11 mouse cellular contexts compared by ENCODE assay signal in genomic region chrX:9202781-9203405, GRCm38 (mm10). TPM values are rescaled to one million over a fixed set of nuclear protein-coding genes. Genes with fewer than 3 reads are reported as not detected.
DNase-seq lines count a peak whose midpoint lies in the region; ATAC-seq and TF ChIP-seq lines count a peak whose summit lies in the region.
"Had no signal": no experiment of that assay in that cellular context is flagged by ENCODE, and none has a peak within 500 bp of the region (broad histone marks: within the 10 kb centered on the region; RNA-seq: fewer than 3 reads in every experiment).

No protein-coding gene starts in this region.

- intact Hi-C loops in gastrocnemius, adult 2 months (cut with DNase I), result no loop called here
- intact Hi-C loops in gastrocnemius, postnatal 36 days (cut with DNase I), result no loop called here
- intact Hi-C loops in left cerebral cortex, postnatal 10 days (cut with DNase I), result no loop called here

- H3K4me2 ChIP-seq in heart, postnatal 0 days (ENCODE audit: low read depth, low read length), result peak overlapping the region; percentile 1; the same call in 1 of the 2 replicates
- H3K4me2 ChIP-seq: limb, embryonic 15.5 days had no signal

- H3K27ac ChIP-seq in gastrocnemius, adult 2 months, result peak overlapping the region; percentile 59
- H3K27ac ChIP-seq in testis, adult 2 months (ENCODE audit: control insufficient read depth, insufficient read depth, low read depth, low read length), result peak overlapping the region; percentile 25; the same call in 1 of the 2 replicates
- peak overlapping the region; percentile 74 for H3K27ac ChIP-seq in heart, postnatal 0 days (ENCODE audit: low read depth)
- H3K27ac ChIP-seq: kidney, postnatal 0 days; limb, embryonic 15.5 days had no signal

- 32% methylated on average over 7 of the region's 7 CpGs for WGBS in heart, postnatal 0 days

- H3K27me3 ChIP-seq in testis, adult 2 months (ENCODE audit: control insufficient read depth, insufficient read depth, low read length), result no peaks in the 10 kb centered on the region
- no peaks in the 10 kb centered on the region for H3K27me3 ChIP-seq in heart, postnatal 0 days (ENCODE audit: control insufficient read depth, insufficient read depth, low read length)

- H3K4me3 ChIP-seq in gastrocnemius, adult 2 months, result no peak overlapping the region
- no peak overlapping the region for H3K4me3 ChIP-seq in testis, adult 2 months (ENCODE audit: control insufficient read depth, low read depth, low read length)
- no peak overlapping the region for H3K4me3 ChIP-seq in heart, postnatal 0 days (ENCODE audit: low read depth, low read length)
- H3K4me3 ChIP-seq: limb, embryonic 15.5 days had no signal

- ATAC-seq in heart, postnatal 0 days (ENCODE audit: insufficient read depth, low read depth), result peak; percentile 28; the same call in 1 of the 2 replicates
- ATAC-seq in CD4-positive, CD25-positive, alpha-beta regulatory T cell, adult 4 months, result no peak

- no peak for TF ChIP-seq POLR2A in testis, adult 2 months (IDR thresholded peaks at IDR 0.05; ENCODE audit: control insufficient read depth, low read depth, low read length)

- H3K9ac ChIP-seq in heart, postnatal 0 days (replicated peaks; ENCODE audit: low read depth, low read length), result no peak overlapping the region
- H3K9ac ChIP-seq: limb, embryonic 15.5 days had no signal

- no peak for DNase-seq in gastrocnemius, adult 2 months
- no peak for DNase-seq in gastrocnemius, postnatal 36 days
- DNase-seq in testis, postnatal 10 days (ENCODE audit: low spot score), result no peak
- peak; percentile 36 for DNase-seq in heart, postnatal 0 days (ENCODE audit: low spot score)
- DNase-seq in spleen, postnatal 36 days (ENCODE audit: low spot score in 2 of 2), result no peak
- no peak for DNase-seq in left cerebral cortex, postnatal 10 days (ENCODE audit: extremely low spot score in 1 of 2, low spot score in 2 of 2)
- DNase-seq: thymus, adult 2 months had no signal

- no peak for TF ChIP-seq CTCF in gastrocnemius, adult 2 months (IDR thresholded peaks at IDR 0.05)
- TF ChIP-seq CTCF in testis, adult 2 months (IDR thresholded peaks at IDR 0.05; ENCODE audit: control insufficient read depth, insufficient read depth, insufficient replicate concordance, low read depth, low read length), result no peak
- no peak for TF ChIP-seq CTCF in heart, postnatal 0 days (IDR thresholded peaks at IDR 0.05; ENCODE audit: low read depth)

- H3K4me1 ChIP-seq in testis, adult 2 months (ENCODE audit: control insufficient read depth, insufficient read depth, low read length), result peaks cover 6% of the 10 kb centered on the region; the same call in 1 of the 2 replicates
- no peaks in the 10 kb centered on the region for H3K4me1 ChIP-seq in heart, postnatal 0 days (ENCODE audit: control insufficient read depth, insufficient read depth)

- H3K36me3 ChIP-seq in testis, adult 2 months (ENCODE audit: control insufficient read depth, insufficient read depth, low read length), result no peaks in the 10 kb centered on the region
- no peaks in the 10 kb centered on the region for H3K36me3 ChIP-seq in heart, postnatal 0 days (replicated peaks; ENCODE audit: control insufficient read depth, insufficient read depth, low read length)
- H3K36me3 ChIP-seq: limb, embryonic 15.5 days had no signal

- TF ChIP-seq EP300 in heart, postnatal 0 days (IDR thresholded peaks at IDR 0.05; ENCODE audit: low read depth), result no peak

- no peaks in the 10 kb centered on the region for H3K9me3 ChIP-seq in heart, postnatal 0 days (replicated peaks; ENCODE audit: control insufficient read depth, low read length)
- H3K9me3 ChIP-seq: limb, embryonic 15.5 days had no signal

RNA-seq across cellular contexts. Expression of gene Lancl3, which starts 3.2 kb away (rescaled TPM):
- total RNA-seq in gastrocnemius, adult 2 months (2021), result under 1 TPM; 0.13 to 0.73 TPM
- total RNA-seq in gastrocnemius, postnatal 36 days (2021), result under 1 TPM; 0.17 to 0.23 TPM
- polyA plus RNA-seq in testis, adult 2 months (2012; rRNA removed), result 0.34 and 0.36 TPM in 2 replicates
- 5.2 and 6.1 TPM in 2 replicates for total RNA-seq in heart, postnatal 0 days (2014; rRNA removed; ENCODE audit: low replicate concordance)
- 1.5 and 2.0 TPM in 2 replicates for polyA plus RNA-seq in heart, postnatal 0 days (2015; fragmentation: Nextera tagmentation; extraction: Ambion mirVana)
- polyA plus RNA-seq in CD4-positive, CD25-positive, alpha-beta regulatory T cell, adult 4 months (2017; shearing (Covaris generic)), result under 1 TPM; 0.39 to 0.85 TPM
- 1 to 10 TPM; 6.3 to 8.0 TPM for total RNA-seq in left cerebral cortex, postnatal 10 days (2021)

RNA-seq across cellular contexts. Expression of gene Gm14862, which starts 53.8 kb away (rescaled TPM):
- not detected for total RNA-seq in gastrocnemius, adult 2 months (2021)
- total RNA-seq in gastrocnemius, postnatal 36 days (2021), result not detected
- not detected in 2 replicates for polyA plus RNA-seq in testis, adult 2 months (2012; rRNA removed)
- total RNA-seq in heart, postnatal 0 days (2014; rRNA removed; ENCODE audit: low replicate concordance), result not detected in 2 replicates
- polyA plus RNA-seq in heart, postnatal 0 days (2015; fragmentation: Nextera tagmentation; extraction: Ambion mirVana), result not detected in 2 replicates
- polyA plus RNA-seq in CD4-positive, CD25-positive, alpha-beta regulatory T cell, adult 4 months (2017; shearing (Covaris generic)), result 1 to 10 TPM in 1 of 2 experiments, under 1 TPM in 1; 0.38 to 1.2 TPM
- not detected for total RNA-seq in left cerebral cortex, postnatal 10 days (2021)
- polyA plus RNA-seq: kidney, postnatal 0 days; limb, embryonic 15.5 days; thymus, adult 2 months had no signal
